Mouse (Mus musculus) myocyte (in vitro differentiated cells): ENCODE data around the gene Dip2c.

ENCODE experiments used
- E2F4 ChIP-seq: IDR thresholded peaks from one replicate; pipeline ENCODE4 v1.6.1; 2011; ENCODE audit warnings: mild to moderate bottlenecking, control low read depth, moderate library complexity; ENCODE audit not compliant: insufficient read depth
- MAX ChIP-seq: IDR thresholded peaks from one replicate; pipeline ENCODE4 v1.6.1; 2011; ENCODE audit warnings: low read depth, mild to moderate bottlenecking, control low read depth
- MYOD1 ChIP-seq, 3 experiments: IDR thresholded peaks; one replicate each; pipeline ENCODE4 v1.6.1; 2011; ENCODE audit warnings: control low read depth in 2 of 3, low read depth in 2 of 3, mild to moderate bottlenecking in 2 of 3, moderate library complexity in 1 of 3; ENCODE audit not compliant: insufficient read length in 2 of 3, control insufficient read depth in 1 of 3
- MYOG ChIP-seq, 3 experiments: IDR thresholded peaks; one replicate each; pipeline ENCODE4 v1.6.1; 2011; ENCODE audit warnings: control low read depth in 2 of 3, low read depth in 2 of 3, mild to moderate bottlenecking in 2 of 3; ENCODE audit not compliant: insufficient read length in 2 of 3, control insufficient read depth in 1 of 3, insufficient read depth in 1 of 3
- POLR2A ChIP-seq: IDR thresholded peaks from one replicate; pipeline ENCODE4 v1.6.1; 2011; ENCODE audit warnings: low read depth, mild to moderate bottlenecking, control low read depth, moderate library complexity; ENCODE audit not compliant: insufficient read length
- POLR2AphosphoS2 ChIP-seq: IDR thresholded peaks from one replicate; pipeline ENCODE4 v1.6.1; 2011; ENCODE audit warnings: low read depth, control low read depth; ENCODE audit not compliant: insufficient read length
- TCF12 ChIP-seq: IDR thresholded peaks from one replicate; pipeline ENCODE4 v1.6.1; 2011; ENCODE audit warnings: mild to moderate bottlenecking, control low read depth; ENCODE audit not compliant: poor library complexity, insufficient read depth, severe bottlenecking
- USF1 ChIP-seq: IDR thresholded peaks from one replicate; pipeline ENCODE4 v1.6.1; 2011; ENCODE audit warnings: low read depth, mild to moderate bottlenecking, control low read depth, moderate library complexity

DNA sequence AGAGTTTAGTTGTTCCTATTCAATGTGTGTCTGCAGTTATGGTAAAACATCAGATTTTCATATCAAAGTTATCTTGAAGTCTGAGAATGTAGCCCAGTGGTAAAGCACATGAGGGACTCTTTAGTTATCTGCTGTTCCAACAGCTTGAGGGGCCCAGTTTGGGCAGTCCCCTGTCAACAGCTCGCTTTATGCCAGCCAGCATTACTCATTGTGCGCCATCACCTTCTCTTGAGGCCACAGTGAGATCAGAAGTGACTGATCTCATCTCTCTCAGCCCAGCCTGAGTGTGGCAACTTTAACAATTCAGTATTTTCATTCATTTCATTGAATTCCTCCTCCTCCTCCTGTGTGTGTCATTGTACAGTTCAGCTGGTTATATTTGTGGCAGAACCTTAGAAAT lies 359.6 kb downstream of the Dip2c start:
- TF ChIP-seq MAX: no peak
- no peak for TF ChIP-seq USF1
- TF ChIP-seq POLR2A: no peak
- TF ChIP-seq MYOG (IDR thresholded peaks at IDR 0.05; ENCODE audit: control insufficient read depth in 1 of 3, insufficient read depth in 1 of 3, insufficient read length in 2 of 3, low read depth in 2 of 3): no peak
- TF ChIP-seq POLR2AphosphoS2: no peak
- no peak for TF ChIP-seq E2F4
- TF ChIP-seq MYOD1 (IDR thresholded peaks at IDR 0.05; ENCODE audit: control insufficient read depth in 1 of 3, insufficient read length in 2 of 3, low read depth in 2 of 3): no peak
- no peak for TF ChIP-seq TCF12
